Mouse (Mus musculus): Measurements from ENCODE around the gene Plxnd1. TPM values are rescaled to one million over a fixed set of nuclear protein-coding genes. Genes with fewer than 3 reads are reported as not detected.

Gene Plxnd1
- polyA plus RNA-seq, 1 experiment from 2014 or later, result 31.3 TPM

GRCm38 (mm10) chr6:116009426-116009825 is 14.6 kb upstream of the Plxnd1 start:
- WGBS, result 60% methylated on average over 12 of the region's 12 CpGs

DNA sequence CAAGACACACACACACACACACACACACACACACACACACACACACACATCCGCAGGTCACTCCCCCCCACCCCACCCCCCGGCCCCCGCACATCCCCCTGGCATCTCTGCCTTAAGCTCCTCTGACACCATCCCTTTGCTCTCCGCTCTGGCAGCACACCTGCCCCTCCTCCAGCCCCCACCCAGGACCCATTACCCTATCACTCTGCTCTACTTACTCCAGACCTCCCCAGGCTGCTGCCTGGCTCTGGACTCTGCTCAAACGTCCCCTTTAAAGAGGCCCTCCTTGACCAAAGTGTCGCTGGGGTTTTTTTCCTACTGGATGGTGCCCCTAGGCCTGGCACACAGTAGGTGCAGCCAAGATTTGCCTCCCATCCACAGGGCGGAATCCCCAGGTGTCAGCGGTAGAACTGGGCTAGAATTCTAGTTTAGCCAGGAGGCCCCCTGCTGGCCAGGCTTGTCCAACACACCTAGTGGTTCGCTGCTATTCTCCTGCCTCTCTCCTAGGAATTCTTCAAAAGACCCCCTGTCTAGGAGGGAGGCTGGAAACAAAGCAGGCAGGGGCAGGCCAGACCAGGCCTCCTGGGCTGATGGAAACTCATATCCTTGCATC is 12.9 kb upstream of the Plxnd1 start:
- 16% methylated on average over 9 of the region's 9 CpGs for WGBS
- H3K9ac ChIP-seq, result no peak overlapping the region
- no peak for ATAC-seq (ENCODE audit: insufficient read depth, low FRiP score, low read depth)
- no peaks in the 10 kb centered on the region for H3K9me3 ChIP-seq
- H3K36me3 ChIP-seq, result no peaks in the 10 kb centered on the region
- H3K4me2 ChIP-seq, result 0 out of 2 replicates have a peak overlapping the region, but pooled peaks have one; percentile 19
- no peak overlapping the region for H3K4me3 ChIP-seq (replicated peaks)
- H3K27ac ChIP-seq, result no peak overlapping the region
- peaks cover 22% of the 10 kb centered on the region for H3K4me1 ChIP-seq
- H3K27me3 ChIP-seq (replicated peaks), result no peaks in the 10 kb centered on the region

More at GRCm38 (mm10) chr6:116009426-116009825, 14.6 kb upstream of the Plxnd1 start:
- peak overlapping the region; percentile 21; the same call in 1 of the 2 replicates for H3K27ac ChIP-seq
- peaks cover 15% of the 10 kb centered on the region for H3K4me1 ChIP-seq
- H3K4me3 ChIP-seq (replicated peaks), result no peak overlapping the region
- H3K36me3 ChIP-seq, result no peaks in the 10 kb centered on the region
- no peak for ATAC-seq (ENCODE audit: insufficient read depth, low FRiP score, low read depth)
- no peak overlapping the region for H3K9ac ChIP-seq
- no peaks in the 10 kb centered on the region for H3K9me3 ChIP-seq
- H3K27me3 ChIP-seq (replicated peaks), result no peaks in the 10 kb centered on the region
- no peak overlapping the region for H3K4me2 ChIP-seq

DNA sequence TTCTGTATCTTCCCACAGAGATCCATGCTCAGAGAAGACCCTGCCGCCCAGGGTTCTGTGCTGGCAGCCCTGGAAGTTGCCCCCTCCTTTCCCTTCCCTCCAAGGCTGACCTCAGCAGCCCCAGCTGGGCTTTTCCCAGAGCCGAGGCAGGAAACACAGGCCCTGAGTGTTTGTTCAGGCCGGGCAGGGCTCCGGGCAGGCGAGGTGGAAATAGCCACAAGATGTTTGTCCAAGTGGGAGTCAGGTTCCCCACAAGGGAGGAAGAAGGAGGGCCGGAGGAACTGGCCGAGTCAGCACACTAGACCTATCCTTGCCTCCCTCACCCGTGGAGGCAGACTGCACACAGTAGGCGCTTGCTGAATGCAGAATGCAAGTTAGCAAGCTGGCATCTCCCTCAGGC is 11.9 kb upstream of the Plxnd1 start:
- Histone ChIP-seq H3K27me3 (replicated peaks) (no peaks in the 10 kb centered on the region), H3K4me2 (no peak overlapping the region), H3K36me3 (no peaks in the 10 kb centered on the region), H3K9me3 (no peaks in the 10 kb centered on the region), H3K27ac (peak overlapping the region; percentile 65), H3K9ac (no peak overlapping the region), H3K4me3 (replicated peaks) (no peak overlapping the region), H3K4me1 (peaks cover 22% of the 10 kb centered on the region)
- WGBS, result 19% methylated on average over 9 of the region's 9 CpGs
- peak; percentile 38; the same call in 1 of the 2 replicates for ATAC-seq (ENCODE audit: insufficient read depth, low FRiP score, low read depth)

GRCm38 (mm10) chr6:116005959-116006288 is 11.1 kb upstream of the Plxnd1 start:
- H3K4me2 ChIP-seq, result no peak overlapping the region
- 88% methylated on average over 4 of the region's 4 CpGs for WGBS
- no peak overlapping the region for H3K4me3 ChIP-seq (replicated peaks)
- no peaks in the 10 kb centered on the region for H3K27me3 ChIP-seq (replicated peaks)
- no peaks in the 10 kb centered on the region for H3K36me3 ChIP-seq
- H3K27ac ChIP-seq, result peak overlapping the region; percentile 29
- ATAC-seq (ENCODE audit: insufficient read depth, low FRiP score, low read depth), result no peak
- no peaks in the 10 kb centered on the region for H3K9me3 ChIP-seq
- H3K4me1 ChIP-seq, result peaks cover 22% of the 10 kb centered on the region
- H3K9ac ChIP-seq, result no peak overlapping the region

DNA sequence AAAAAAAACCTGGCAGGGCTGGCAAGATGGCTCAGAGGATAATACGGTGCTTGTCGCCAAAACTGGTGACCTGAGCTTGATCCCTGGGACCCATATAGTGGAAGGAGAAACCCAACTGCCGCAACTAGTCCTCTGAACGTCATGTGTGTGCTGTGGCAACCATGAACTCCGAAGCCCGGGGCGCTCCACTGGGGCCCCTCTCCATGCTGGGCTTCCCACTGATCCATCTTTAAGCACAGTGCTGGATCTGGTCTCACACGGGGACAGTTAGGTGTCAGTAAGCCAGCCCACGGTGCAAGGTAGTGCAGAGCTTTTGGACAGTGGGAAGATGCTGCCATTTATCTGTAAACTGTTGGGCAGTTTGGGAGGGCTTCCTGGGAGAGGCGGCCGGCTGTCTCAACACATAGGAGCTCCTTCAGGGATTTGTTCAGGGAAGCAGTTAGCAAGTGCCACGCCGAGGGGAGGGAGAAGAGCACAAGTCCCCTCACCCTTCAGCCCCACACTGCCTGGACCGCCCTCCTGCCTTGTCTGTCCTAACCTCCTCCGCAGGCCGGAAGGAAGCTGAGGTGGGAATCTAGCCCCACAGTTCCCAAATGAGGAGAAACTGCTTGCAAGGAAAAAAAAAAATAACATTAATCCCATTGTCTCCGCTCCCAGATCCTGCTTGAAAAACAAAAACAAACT is 10.6 kb upstream of the Plxnd1 start:
- Histone ChIP-seq H3K9ac (no peak overlapping the region), H3K27ac (peak overlapping the region; percentile 29; the same call in 1 of the 2 replicates), H3K9me3 (no peaks in the 10 kb centered on the region), H3K36me3 (no peaks in the 10 kb centered on the region), H3K4me1 (peaks cover 22% of the 10 kb centered on the region), H3K4me3 (replicated peaks) (no peak overlapping the region), H3K27me3 (replicated peaks) (no peaks in the 10 kb centered on the region), H3K4me2 (no peak overlapping the region)
- no peak for ATAC-seq (ENCODE audit: insufficient read depth, low FRiP score, low read depth)
- 76% methylated on average over 17 of the region's 17 CpGs for WGBS

- Histone ChIP-seq H3K36me3 (no peaks in the 10 kb centered on the region), H3K4me3 (replicated peaks) (no peak overlapping the region), H3K9ac (no peak overlapping the region), H3K4me2 (no peak overlapping the region), H3K4me1 (peaks cover 22% of the 10 kb centered on the region), H3K9me3 (no peaks in the 10 kb centered on the region), H3K27ac (peak overlapping the region; percentile 73), H3K27me3 (replicated peaks) (no peaks in the 10 kb centered on the region)
- no peak for ATAC-seq (ENCODE audit: insufficient read depth, low FRiP score, low read depth)
- WGBS, result 80% methylated on average over 6 of the region's 6 CpGs
Observed at GRCm38 (mm10) chr6:116004716-116005115, 9.9 kb upstream of the Plxnd1 start.

GRCm38 (mm10) chr6:116004069-116004468 is 9.3 kb upstream of the Plxnd1 start:
- no peak for ATAC-seq (ENCODE audit: insufficient read depth, low FRiP score, low read depth)
- 39% methylated on average over 7 of the region's 7 CpGs for WGBS
- Histone ChIP-seq H3K9ac (no peak overlapping the region), H3K27ac (peak overlapping the region; percentile 73), H3K9me3 (no peaks in the 10 kb centered on the region), H3K4me1 (peaks cover 21% of the 10 kb centered on the region), H3K4me2 (no peak overlapping the region), H3K36me3 (no peaks in the 10 kb centered on the region), H3K4me3 (replicated peaks) (no peak overlapping the region), H3K27me3 (replicated peaks) (no peaks in the 10 kb centered on the region)

GRCm38 (mm10) chr6:116003516-116003915 is 8.7 kb upstream of the Plxnd1 start:
- no peaks in the 10 kb centered on the region for H3K27me3 ChIP-seq (replicated peaks)
- no peaks in the 10 kb centered on the region for H3K36me3 ChIP-seq
- no peak for ATAC-seq (ENCODE audit: insufficient read depth, low FRiP score, low read depth)
- H3K4me3 ChIP-seq (replicated peaks), result no peak overlapping the region
- no peak overlapping the region for H3K4me2 ChIP-seq
- H3K9me3 ChIP-seq, result no peaks in the 10 kb centered on the region
- peak overlapping the region; percentile 73 for H3K27ac ChIP-seq
- H3K4me1 ChIP-seq, result peaks cover 25% of the 10 kb centered on the region
- WGBS, result 53% methylated on average over 5 of the region's 5 CpGs
- no peak overlapping the region for H3K9ac ChIP-seq

DNA sequence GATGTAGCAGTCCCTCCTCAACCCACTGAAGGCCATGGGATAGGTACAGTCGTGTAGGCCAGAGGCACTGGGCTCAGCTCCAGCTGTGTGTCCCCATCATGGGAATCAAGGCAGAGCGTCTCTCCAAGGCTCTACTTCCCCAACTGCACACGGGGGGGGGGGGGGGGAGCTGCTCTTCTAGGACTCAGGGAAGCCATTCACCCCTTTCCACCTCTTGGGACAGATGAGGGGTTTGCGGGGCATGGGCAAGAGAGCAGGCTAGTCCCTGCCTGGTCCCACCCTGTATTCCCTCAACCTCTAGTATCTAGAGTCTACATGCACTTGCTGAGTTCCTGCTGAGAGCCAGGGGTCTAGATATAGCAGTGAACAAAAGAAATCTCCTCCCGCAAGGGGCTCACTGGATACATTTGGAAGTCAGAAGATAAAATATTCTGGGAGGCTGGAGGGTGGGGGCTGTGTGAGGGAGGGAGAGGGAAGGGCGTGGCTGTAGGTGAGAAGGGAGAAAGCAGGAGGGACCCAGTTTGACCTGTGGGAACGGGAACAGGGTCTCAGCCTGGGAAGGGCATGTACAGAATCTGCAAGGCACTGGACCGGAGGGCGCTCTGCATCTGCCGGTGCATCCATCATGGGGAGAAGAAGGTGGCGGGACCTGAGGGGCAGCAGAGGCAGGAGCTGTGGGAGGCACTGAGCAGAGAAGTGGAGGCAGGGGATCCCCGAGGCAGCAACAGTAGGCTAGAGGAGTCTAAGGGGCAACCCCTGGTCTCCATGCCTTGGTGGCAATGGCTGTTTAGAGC is 7.7 kb upstream of the Plxnd1 start:
- Histone ChIP-seq H3K4me1 (peaks cover 25% of the 10 kb centered on the region), H3K9ac (no peak overlapping the region), H3K36me3 (no peaks in the 10 kb centered on the region), H3K27ac (no peak overlapping the region), H3K9me3 (no peaks in the 10 kb centered on the region), H3K4me2 (no peak overlapping the region), H3K4me3 (replicated peaks) (no peak overlapping the region), H3K27me3 (replicated peaks) (no peaks in the 10 kb centered on the region)
- no peak for ATAC-seq (ENCODE audit: insufficient read depth, low FRiP score, low read depth)
- WGBS, result 62% methylated on average over 12 of the region's 12 CpGs

- Histone ChIP-seq H3K36me3 (no peaks in the 10 kb centered on the region), H3K4me3 (replicated peaks) (no peak overlapping the region), H3K27me3 (replicated peaks) (no peaks in the 10 kb centered on the region), H3K9ac (no peak overlapping the region), H3K4me2 (no peak overlapping the region), H3K27ac (no peak overlapping the region), H3K4me1 (peaks cover 29% of the 10 kb centered on the region), H3K9me3 (no peaks in the 10 kb centered on the region)
- 83% methylated on average over 5 of the region's 5 CpGs for WGBS
- ATAC-seq (ENCODE audit: insufficient read depth, low FRiP score, low read depth), result no peak
Observed at GRCm38 (mm10) chr6:116000851-116001250, 6.0 kb upstream of the Plxnd1 start.

GRCm38 (mm10) chr6:115999227-115999626 is 4.4 kb upstream of the Plxnd1 start:
- H3K9ac ChIP-seq, result no peak overlapping the region
- no peaks in the 10 kb centered on the region for H3K9me3 ChIP-seq
- H3K27ac ChIP-seq, result no peak overlapping the region
- 81% methylated on average over 2 of the region's 2 CpGs for WGBS
- no peak overlapping the region for H3K4me3 ChIP-seq (replicated peaks)
- H3K27me3 ChIP-seq (replicated peaks), result peaks cover 2% of the 10 kb centered on the region
- H3K4me1 ChIP-seq, result peaks cover 34% of the 10 kb centered on the region
- no peak overlapping the region for H3K4me2 ChIP-seq
- no peak for ATAC-seq (ENCODE audit: insufficient read depth, low FRiP score, low read depth)
- H3K36me3 ChIP-seq, result no peaks in the 10 kb centered on the region

DNA sequence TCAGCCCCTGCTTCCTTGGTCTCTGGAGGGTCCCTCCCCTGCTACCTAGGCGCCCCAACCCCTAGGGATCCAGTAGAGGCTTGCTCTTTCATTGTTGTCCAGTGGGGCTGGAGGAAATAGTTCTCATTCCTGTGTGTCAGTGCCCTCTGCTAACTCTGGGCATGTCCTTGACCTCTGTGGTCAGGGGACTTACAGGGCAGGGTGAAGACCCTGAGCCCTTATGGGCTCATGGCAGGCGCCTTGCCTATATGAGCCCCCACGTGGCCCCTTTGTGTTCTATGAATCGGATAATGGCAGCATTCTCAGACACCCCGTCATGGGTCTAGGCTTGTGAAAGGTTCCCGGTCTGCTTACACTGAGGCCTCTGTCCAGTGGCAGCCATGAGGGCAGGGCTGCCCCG is 4.0 kb upstream of the Plxnd1 start:
- Histone ChIP-seq H3K4me3 (replicated peaks) (no peak overlapping the region), H3K9me3 (no peaks in the 10 kb centered on the region), H3K9ac (no peak overlapping the region), H3K27me3 (replicated peaks) (peaks cover 6% of the 10 kb centered on the region), H3K4me2 (no peak overlapping the region), H3K27ac (0 out of 2 replicates have a peak overlapping the region, but pooled peaks have one; percentile 12), H3K36me3 (no peaks in the 10 kb centered on the region), H3K4me1 (peaks cover 34% of the 10 kb centered on the region)
- WGBS, result 83% methylated on average over 7 of the region's 7 CpGs
- no peak for ATAC-seq (ENCODE audit: insufficient read depth, low FRiP score, low read depth)

All from stomach, embryonic 15.5 days (tissue).